Mouse (Mus musculus) kidney, adult 2 months (tissue): ENCODE measurements around the gene Naa50. TPM values are rescaled to one million over a fixed set of nuclear protein-coding genes. Genes with fewer than 3 reads are reported as not detected.

Experiments used
- DNase-seq: peaks from one replicate; pipeline ENCODE4 v3.0.0; 2021
- H3K27ac ChIP-seq: fragments of 200-500 bp; 2 replicates; pipeline ENCODE4 v1.5.1; 2012; ENCODE audit warnings: low read depth, low read length, control low read depth, inconsistent platforms; ENCODE audit not compliant: insufficient read depth
- H3K27me3 ChIP-seq: fragments of 200-500 bp; replicated peaks from 2 replicates; pipeline ENCODE4 v1.6.1; 2012; ENCODE audit warnings: mild to moderate bottlenecking, moderate library complexity, low read length, inconsistent platforms; ENCODE audit not compliant: control insufficient read depth, insufficient read depth
- H3K36me3 ChIP-seq: fragments of 200-500 bp; 2 replicates; pipeline ENCODE4 v1.6.1; 2012; ENCODE audit warnings: mild to moderate bottlenecking, moderate library complexity, low read length, inconsistent platforms; ENCODE audit not compliant: control insufficient read depth, insufficient read depth
- H3K4me1 ChIP-seq: fragments of 200-500 bp; 2 replicates; pipeline ENCODE4 v1.6.1; 2011; ENCODE audit warnings: low read length; ENCODE audit not compliant: control insufficient read depth, insufficient read depth
- H3K4me3 ChIP-seq: fragments of 200-500 bp; 2 replicates; pipeline ENCODE4 v1.5.1; 2011; ENCODE audit warnings: mild to moderate bottlenecking, low read depth, low read length, control low read depth; ENCODE audit not compliant: insufficient read depth
- CTCF ChIP-seq: fragments of 200-500 bp; conservative IDR thresholded peaks from 2 replicates; pipeline ENCODE4 v1.5.1; 2011; ENCODE audit warnings: low read depth, mild to moderate bottlenecking, control low read depth, low read length, moderate library complexity, mixed read lengths; ENCODE audit not compliant: insufficient read depth, insufficient read length
- POLR2A ChIP-seq: fragments of 200-500 bp; IDR thresholded peaks from one replicate; pipeline ENCODE4 v1.6.1; 2011; ENCODE audit warnings: low read depth, low read length, control low read depth
- WGBS: fragments of 180-500 bp; shearing (Covaris S2); methylation state at CpG from one replicate; pipeline ENCODE4 v1.1.7; 2018; 5-methylcytosine and 5-hydroxymethylcytosine counted together
- polyA plus RNA-seq: library from polyadenylated mRNA; depleted of rRNA; stranded (reverse); fragments of >200 nt; gene quantifications from 2 replicates; pipeline ENCODE4 v1.2.3, GENCODE M21; 2012

The Naa50 gene
- polyA plus RNA-seq, 1 experiment: 9.3 TPM

DNA sequence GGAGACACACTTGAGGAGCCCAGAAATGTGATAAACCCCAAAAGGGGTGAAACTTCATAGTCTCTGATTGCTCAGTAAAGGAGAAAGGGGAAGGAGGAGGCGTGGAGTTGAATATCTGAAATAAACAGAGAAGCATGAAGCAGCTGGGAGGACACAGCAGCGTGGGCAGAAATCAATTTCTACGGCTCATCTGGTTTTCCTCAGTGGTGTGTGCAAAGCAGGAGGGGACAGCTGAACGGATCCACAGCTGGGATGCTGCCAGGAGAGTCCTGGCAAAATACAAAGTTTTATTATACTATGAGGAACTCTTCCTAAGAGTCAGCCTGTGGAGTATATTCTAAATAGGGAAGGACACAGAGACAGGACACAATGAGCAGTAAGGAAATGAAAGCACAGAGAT, 30.6 kb upstream of the Naa50 start:
- H3K4me1 ChIP-seq: 0 out of 2 replicates have a peak, but pooled peaks cover 5% of the 10 kb centered on the region
- TF ChIP-seq CTCF: no peak
- no peak for TF ChIP-seq POLR2A
- no peak overlapping the region for H3K4me3 ChIP-seq
- H3K27ac ChIP-seq: no peak overlapping the region
- 52% methylated on average over 4 of the region's 4 CpGs for WGBS
- no peaks in the 10 kb centered on the region for H3K27me3 ChIP-seq
- peaks cover 29% of the 10 kb centered on the region for H3K36me3 ChIP-seq
- no peak for DNase-seq

- 65% methylated on average over 7 of the region's 7 CpGs for WGBS
- H3K4me3 ChIP-seq: no peak overlapping the region
- DNase-seq: no peak
- no peak for TF ChIP-seq POLR2A
- no peak for TF ChIP-seq CTCF
- H3K36me3 ChIP-seq: peaks cover 5% of the 10 kb centered on the region
- no peak overlapping the region for H3K27ac ChIP-seq
- H3K27me3 ChIP-seq: no peaks in the 10 kb centered on the region
- H3K4me1 ChIP-seq: peaks cover 3% of the 10 kb centered on the region
Measured at GRCm38 (mm10) chr16:44119753-44120501, 19.7 kb upstream of the Naa50 start.

- H3K36me3 ChIP-seq: no peaks in the 10 kb centered on the region
- H3K4me1 ChIP-seq: peaks cover 11% of the 10 kb centered on the region
- H3K27me3 ChIP-seq: no peaks in the 10 kb centered on the region
- DNase-seq: no peak
- 81% methylated on average over 6 of the region's 6 CpGs for WGBS
- no peak overlapping the region for H3K4me3 ChIP-seq
- no peak overlapping the region for H3K27ac ChIP-seq
- TF ChIP-seq POLR2A: no peak
- no peak for TF ChIP-seq CTCF
Measured at GRCm38 (mm10) chr16:44122122-44122521, 17.5 kb upstream of the Naa50 start.

DNA sequence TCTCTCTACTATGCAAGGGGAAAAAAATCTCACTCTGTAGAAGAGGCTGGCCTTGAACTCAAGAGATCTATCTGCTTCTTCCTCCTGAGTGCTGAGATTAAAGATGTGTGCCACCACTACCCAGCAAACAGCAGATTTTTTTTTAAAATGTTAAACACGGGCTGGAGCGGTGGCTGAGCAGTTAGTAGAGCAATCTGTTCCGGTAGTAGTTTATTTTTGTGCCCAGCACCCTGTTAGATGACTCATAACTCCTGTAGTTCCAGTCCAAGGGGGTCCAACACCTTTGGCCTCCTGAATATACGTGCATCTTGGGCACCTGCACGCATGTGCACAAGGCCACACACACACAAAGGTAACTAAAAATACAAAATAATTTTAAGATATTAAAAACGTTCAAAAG, 17.1 kb upstream of the Naa50 start:
- H3K4me3 ChIP-seq: no peak overlapping the region
- H3K27ac ChIP-seq: no peak overlapping the region
- no peaks in the 10 kb centered on the region for H3K27me3 ChIP-seq
- DNase-seq: no peak
- 55% methylated on average over 6 of the region's 6 CpGs for WGBS
- peaks cover 11% of the 10 kb centered on the region for H3K4me1 ChIP-seq
- TF ChIP-seq CTCF (no peak), POLR2A (no peak)
- H3K36me3 ChIP-seq: no peaks in the 10 kb centered on the region

- Histone ChIP-seq H3K36me3 (no peaks in the 10 kb centered on the region), H3K4me3 (no peak overlapping the region), H3K4me1 (peaks cover 11% of the 10 kb centered on the region), H3K27ac (no peak overlapping the region), H3K27me3 (no peaks in the 10 kb centered on the region)
- no peak for TF ChIP-seq CTCF
- WGBS: 56% methylated on average over 7 of the region's 7 CpGs
- DNase-seq: no peak
Measured at GRCm38 (mm10) chr16:44122982-44123725, 16.5 kb upstream of the Naa50 start.

GRCm38 (mm10) chr16:44123786-44124185, 15.8 kb upstream of the Naa50 start:
- no peaks in the 10 kb centered on the region for H3K27me3 ChIP-seq
- TF ChIP-seq CTCF (no peak), POLR2A (no peak)
- no peak overlapping the region for H3K4me3 ChIP-seq
- WGBS: 71% methylated on average over 2 of the region's 2 CpGs
- no peak for DNase-seq
- peaks cover 11% of the 10 kb centered on the region for H3K4me1 ChIP-seq
- no peak overlapping the region for H3K27ac ChIP-seq
- no peaks in the 10 kb centered on the region for H3K36me3 ChIP-seq

GRCm38 (mm10) chr16:44124713-44125112, 14.9 kb upstream of the Naa50 start:
- H3K4me3 ChIP-seq: no peak overlapping the region
- no peaks in the 10 kb centered on the region for H3K27me3 ChIP-seq
- TF ChIP-seq POLR2A (no peak), CTCF (no peak)
- no peak for DNase-seq
- H3K27ac ChIP-seq: no peak overlapping the region
- H3K36me3 ChIP-seq: no peaks in the 10 kb centered on the region
- H3K4me1 ChIP-seq: peaks cover 11% of the 10 kb centered on the region
- 78% methylated on average over 1 of the region's 1 CpGs for WGBS
